Mouse (Mus musculus) forebrain, embryonic 10.5 days (tissue): ENCODE measurements around the gene Rptor. TPM values are rescaled to one million over a fixed set of nuclear protein-coding genes. Genes with fewer than 3 reads are reported as not detected.
A peak's percentile ranks its signal among the peaks of the same experiment; 100 is the strongest.

Source experiments
- DNase-seq: peaks from one replicate; pipeline ENCODE4 v3.0.0-alpha.2; 2017; ENCODE audit warnings: low spot score; ENCODE audit errors: extremely low spot score
- H3K27ac ChIP-seq: fragments of 300-500 bp; sonication (generic); 2 replicates; pipeline ENCODE4 v1.5.1; 2016; ENCODE audit warnings: mild to moderate bottlenecking
- H3K27me3 ChIP-seq: fragments of 300-500 bp; sonication (generic); 2 replicates; pipeline ENCODE4 v1.6.1; 2016; ENCODE audit warnings: mild to moderate bottlenecking; ENCODE audit not compliant: poor library complexity, severe bottlenecking
- H3K36me3 ChIP-seq: fragments of 300-500 bp; sonication (generic); replicated peaks from 2 replicates; pipeline ENCODE4 v1.6.1; 2016; ENCODE audit warnings: mild to moderate bottlenecking, moderate library complexity
- H3K4me1 ChIP-seq: fragments of 300-500 bp; sonication (generic); 2 replicates; pipeline ENCODE4 v1.6.1; 2016
- H3K4me3 ChIP-seq: fragments of 300-500 bp; sonication (generic); 2 replicates; pipeline ENCODE4 v1.5.1; 2016; ENCODE audit warnings: mild to moderate bottlenecking, moderate library complexity
- H3K9me3 ChIP-seq: fragments of 300-500 bp; sonication (generic); 2 replicates; pipeline ENCODE4 v1.6.1; 2016; ENCODE audit warnings: mild to moderate bottlenecking, moderate library complexity
- WGBS: fragments of 180-500 bp; shearing (Covaris S2); methylation state at CpG from one replicate; pipeline ENCODE4 v1.1.7; 2016; 5-methylcytosine and 5-hydroxymethylcytosine counted together
- polyA plus RNA-seq: library from polyadenylated mRNA; unstranded; fragments of >200 nt; fragmentation: Nextera tagmentation; extraction: Ambion mirVana; gene quantifications from 2 replicates; pipeline ENCODE4 v1.2.1, GENCODE M21; 2016

Rptor gene
- polyA plus RNA-seq, 1 experiment from 2014 or later, result 12.8 TPM

DNA sequence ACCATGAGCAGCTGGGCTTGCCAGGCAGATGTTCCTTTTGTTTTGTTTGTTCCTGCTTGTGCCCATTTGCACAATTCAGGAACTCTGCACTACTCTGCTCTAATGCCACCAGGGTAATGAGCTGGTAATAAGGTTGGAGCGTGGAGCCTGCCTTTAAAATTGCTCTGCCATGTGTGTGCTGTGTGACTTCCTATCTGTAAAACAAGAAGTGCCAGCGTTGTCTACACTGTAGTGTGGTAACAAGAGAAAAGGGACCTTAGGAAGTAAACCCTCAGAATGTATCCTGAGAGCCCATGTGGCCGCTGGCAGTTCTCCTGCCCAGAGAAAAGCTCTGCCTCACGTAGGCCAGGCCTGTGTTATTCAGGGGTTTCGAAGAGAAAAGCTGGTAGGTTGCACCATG lies 108.1 kb downstream of the Rptor start:
- peaks cover 34% of the 10 kb centered on the region for H3K4me1 ChIP-seq

GRCm38 (mm10) chr11:119715437-119715836 lies 112.7 kb downstream of the Rptor start:
- H3K36me3 ChIP-seq, result peaks cover 8% of the 10 kb centered on the region; the same call in 1 of the 2 replicates
- H3K4me3 ChIP-seq, result no peak overlapping the region
- peaks cover 20% of the 10 kb centered on the region for H3K4me1 ChIP-seq
- H3K27me3 ChIP-seq, result no peaks in the 10 kb centered on the region
- H3K9me3 ChIP-seq, result peaks cover 6% of the 10 kb centered on the region; the same call in 1 of the 2 replicates
- no peak for DNase-seq
- 52% methylated on average over 5 of the region's 5 CpGs for WGBS
- peak overlapping the region; percentile 11; the same call in 1 of the 2 replicates for H3K27ac ChIP-seq

More for the DNA sequence above, 108.1 kb downstream of the Rptor start:
- Histone ChIP-seq H3K9me3 (no peaks in the 10 kb centered on the region), H3K27me3 (no peaks in the 10 kb centered on the region), H3K4me3 (no peak overlapping the region), H3K27ac (0 out of 2 replicates have a peak overlapping the region, but pooled peaks have one; percentile 0), H3K36me3 (no peaks in the 10 kb centered on the region)
- 91% methylated on average over 5 of the region's 5 CpGs for WGBS
- DNase-seq, result no peak

GRCm38 (mm10) chr11:119715841-119716596 lies 113.3 kb downstream of the Rptor start:
- H3K27ac ChIP-seq, result 0 out of 2 replicates have a peak overlapping the region, but pooled peaks have one; percentile 11
- peaks cover 20% of the 10 kb centered on the region for H3K4me1 ChIP-seq
- peaks cover 8% of the 10 kb centered on the region; the same call in 1 of the 2 replicates for H3K36me3 ChIP-seq
- no peak for DNase-seq
- peaks cover 6% of the 10 kb centered on the region; the same call in 1 of the 2 replicates for H3K9me3 ChIP-seq
- H3K4me3 ChIP-seq, result no peak overlapping the region
- 91% methylated on average over 5 of the region's 5 CpGs for WGBS
- no peaks in the 10 kb centered on the region for H3K27me3 ChIP-seq

GRCm38 (mm10) chr11:119718115-119718514 lies 115.4 kb downstream of the Rptor start:
- 98% methylated on average over 3 of the region's 3 CpGs for WGBS

DNA sequence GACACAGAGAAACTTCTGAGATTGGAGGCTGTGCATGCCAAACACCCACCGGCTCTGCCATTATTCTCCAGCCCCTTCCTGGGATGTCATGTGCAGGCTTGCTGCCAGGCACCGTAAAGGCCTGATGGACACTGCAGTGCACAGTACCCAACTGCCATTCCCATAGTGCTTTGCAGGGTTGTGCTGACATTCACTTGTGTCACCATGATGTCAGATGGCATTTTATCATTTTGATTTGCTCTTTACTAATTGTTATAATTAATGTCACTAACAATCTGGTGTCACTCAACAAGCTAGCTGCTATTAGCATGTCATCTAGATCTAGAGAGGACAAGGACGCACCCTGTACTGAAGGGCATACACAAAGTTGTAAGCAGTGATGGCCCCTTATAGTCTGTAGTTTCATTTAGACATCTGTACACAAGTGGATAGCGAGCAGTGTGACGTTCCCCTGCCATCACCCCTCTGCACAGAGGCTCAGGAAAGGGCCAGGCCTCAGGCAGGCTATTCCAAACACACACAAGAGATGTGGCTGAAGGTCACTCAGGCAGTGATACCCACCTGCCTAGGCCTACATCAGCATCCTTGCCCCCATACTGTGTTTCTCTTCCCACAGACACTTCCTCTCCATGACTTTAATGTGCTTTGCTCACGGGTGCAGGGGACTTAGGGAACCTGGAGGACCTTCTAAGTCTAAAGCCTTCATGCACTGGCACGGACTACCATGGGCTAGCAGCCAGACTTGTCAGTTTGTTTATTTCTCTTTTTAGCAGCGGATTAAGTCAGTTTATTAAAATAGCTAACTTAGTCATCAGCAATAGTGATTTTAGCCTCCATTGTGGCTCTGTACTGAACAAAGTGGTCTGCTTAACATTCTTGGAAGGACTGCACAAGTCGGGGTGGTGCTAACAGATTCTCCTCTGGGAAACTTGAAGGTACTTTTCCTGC lies 117.7 kb downstream of the Rptor start:
- Histone ChIP-seq H3K9me3 (peaks cover 6% of the 10 kb centered on the region; the same call in 1 of the 2 replicates), H3K27ac (no peak overlapping the region), H3K4me3 (no peak overlapping the region), H3K36me3 (peaks cover 18% of the 10 kb centered on the region), H3K4me1 (peaks cover 8% of the 10 kb centered on the region), H3K27me3 (no peaks in the 10 kb centered on the region)
- no peak for DNase-seq
- 93% methylated on average over 9 of the region's 9 CpGs for WGBS

More at GRCm38 (mm10) chr11:119718115-119718514, 115.4 kb downstream of the Rptor start:
- Histone ChIP-seq H3K36me3 (peaks cover 8% of the 10 kb centered on the region; the same call in 1 of the 2 replicates), H3K4me3 (no peak overlapping the region), H3K27me3 (no peaks in the 10 kb centered on the region), H3K27ac (no peak overlapping the region), H3K9me3 (peaks cover 6% of the 10 kb centered on the region; the same call in 1 of the 2 replicates), H3K4me1 (peaks cover 20% of the 10 kb centered on the region)
- no peak for DNase-seq

DNA sequence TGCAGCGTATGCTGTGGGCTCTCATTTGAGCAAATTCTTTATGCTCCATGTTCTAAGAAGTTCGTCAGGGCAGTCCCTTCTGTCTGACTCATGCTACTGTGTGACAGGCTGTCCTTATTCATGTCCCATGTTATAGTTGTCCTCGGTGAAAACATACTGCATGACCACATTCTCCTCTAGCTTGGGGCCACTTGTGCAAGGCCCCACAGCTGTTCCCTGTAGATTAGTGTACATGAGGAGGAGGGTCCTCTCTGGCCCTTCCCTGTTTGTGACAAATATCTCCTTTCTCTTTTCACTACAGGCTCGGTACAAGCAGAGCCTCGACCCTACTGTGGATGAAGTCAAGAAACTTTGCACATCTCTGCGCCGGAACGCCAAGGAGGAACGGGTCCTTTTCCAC lies 122.0 kb downstream of the Rptor start:
- Histone ChIP-seq H3K9me3 (no peaks in the 10 kb centered on the region), H3K27me3 (no peaks in the 10 kb centered on the region), H3K4me3 (no peak overlapping the region), H3K4me1 (peaks cover 3% of the 10 kb centered on the region; the same call in 1 of the 2 replicates), H3K27ac (no peak overlapping the region), H3K36me3 (peaks cover 33% of the 10 kb centered on the region)
- 92% methylated on average over 9 of the region's 9 CpGs for WGBS
- DNase-seq, result no peak

GRCm38 (mm10) chr11:119731382-119731781 lies 128.7 kb downstream of the Rptor start:
- DNase-seq, result no peak
- Histone ChIP-seq H3K27me3 (no peaks in the 10 kb centered on the region), H3K4me3 (no peak overlapping the region), H3K36me3 (peaks cover 14% of the 10 kb centered on the region), H3K9me3 (no peaks in the 10 kb centered on the region), H3K27ac (no peak overlapping the region), H3K4me1 (0 out of 2 replicates have a peak, but pooled peaks cover 4% of the 10 kb centered on the region)
- WGBS, result 91% methylated on average over 5 of the region's 5 CpGs

- Histone ChIP-seq H3K27me3 (no peaks in the 10 kb centered on the region), H3K27ac (no peak overlapping the region), H3K36me3 (peaks cover 7% of the 10 kb centered on the region), H3K9me3 (no peaks in the 10 kb centered on the region), H3K4me1 (0 out of 2 replicates have a peak, but pooled peaks cover 4% of the 10 kb centered on the region), H3K4me3 (no peak overlapping the region)
- no peak for DNase-seq
- WGBS, result 97% methylated on average over 1 of the region's 1 CpGs
Observed at GRCm38 (mm10) chr11:119732362-119732761, 129.7 kb downstream of the Rptor start.

- H3K27me3 ChIP-seq, result no peaks in the 10 kb centered on the region
- WGBS, result 81% methylated on average over 4 of the region's 4 CpGs
Observed at GRCm38 (mm10) chr11:119732961-119733656, 130.4 kb downstream of the Rptor start.

DNA sequence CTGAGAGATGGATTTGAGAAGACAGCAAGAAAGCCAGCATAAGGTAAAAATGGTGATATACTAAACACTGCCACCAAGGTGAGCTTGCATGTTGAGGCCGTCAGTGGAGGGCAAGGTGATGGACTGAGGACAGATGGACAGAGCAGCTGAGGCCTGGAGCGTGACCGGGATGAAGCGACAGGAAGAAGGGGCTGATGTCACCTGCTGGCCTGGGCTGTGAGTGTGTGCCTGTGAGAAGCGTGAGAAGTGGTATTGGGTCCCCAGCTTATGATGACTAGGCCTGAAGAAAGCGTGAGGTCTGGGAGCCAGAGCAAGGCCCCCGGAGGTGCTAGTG lies 130.9 kb downstream of the Rptor start:
- 96% methylated on average over 7 of the region's 7 CpGs for WGBS
- DNase-seq, result no peak

More at GRCm38 (mm10) chr11:119732961-119733656, 130.4 kb downstream of the Rptor start:
- no peak overlapping the region for H3K4me3 ChIP-seq
- H3K4me1 ChIP-seq, result 0 out of 2 replicates have a peak, but pooled peaks cover 4% of the 10 kb centered on the region
- peaks cover 1% of the 10 kb centered on the region; the same call in 1 of the 2 replicates for H3K36me3 ChIP-seq
- H3K27ac ChIP-seq, result no peak overlapping the region
- no peak for DNase-seq
- H3K9me3 ChIP-seq, result no peaks in the 10 kb centered on the region

GRCm38 (mm10) chr11:119735152-119735551 lies 132.4 kb downstream of the Rptor start:
- Histone ChIP-seq H3K9me3 (no peaks in the 10 kb centered on the region), H3K27me3 (no peaks in the 10 kb centered on the region), H3K4me3 (no peak overlapping the region), H3K36me3 (no peaks in the 10 kb centered on the region), H3K27ac (no peak overlapping the region), H3K4me1 (peaks cover 14% of the 10 kb centered on the region)
- DNase-seq, result no peak
- WGBS, result 92% methylated on average over 2 of the region's 2 CpGs

More for the DNA sequence above, 130.9 kb downstream of the Rptor start:
- Histone ChIP-seq H3K27ac (no peak overlapping the region), H3K4me3 (no peak overlapping the region), H3K4me1 (0 out of 2 replicates have a peak, but pooled peaks cover 4% of the 10 kb centered on the region), H3K9me3 (no peaks in the 10 kb centered on the region), H3K27me3 (no peaks in the 10 kb centered on the region), H3K36me3 (no peaks in the 10 kb centered on the region)
